Mouse (Mus musculus) ES-E14 (cell line): ENCODE data around the gene Kcnh1. TPM values are rescaled to one million over a fixed set of nuclear protein-coding genes. Genes with fewer than 3 reads are reported as not detected.

ENCODE experiments used
- DNase-seq: peaks from one replicate; pipeline ENCODE4 v3.0.0-alpha.2; 2013; ENCODE audit warnings: low read depth, low spot score
- H3K27ac ChIP-seq: 2 replicates; pipeline ENCODE4 v1.5.1; 2012; ENCODE audit warnings: low read depth, mild to moderate bottlenecking, low read length, moderate library complexity, mixed read lengths; ENCODE audit not compliant: poor library complexity, insufficient read depth, severe bottlenecking
- H3K36me3 ChIP-seq: 2 replicates; pipeline ENCODE4 v1.6.1; 2012; ENCODE audit warnings: mild to moderate bottlenecking, low read length, moderate library complexity, mixed read lengths; ENCODE audit not compliant: control insufficient read depth, poor library complexity, insufficient read depth, severe bottlenecking
- H3K4me1 ChIP-seq, 2 experiments: fragments of 150-350 bp in 1 of 2; sonication (generic) in 1 of 2; 2 replicates each; pipeline ENCODE4 v1.6.1; 2012; ENCODE audit warnings: low read length in 2 of 2, mild to moderate bottlenecking in 1 of 2, mixed read lengths in 1 of 2; ENCODE audit not compliant: control insufficient read depth in 2 of 2, insufficient read depth in 2 of 2, poor library complexity in 1 of 2
- H3K4me3 ChIP-seq, 2 experiments: fragments of 150-350 bp in 1 of 2; sonication (generic) in 1 of 2; 2 replicates each; pipeline ENCODE4 v1.5.1; 2012; ENCODE audit warnings: low read length in 2 of 2, low read depth in 1 of 2, mild to moderate bottlenecking in 1 of 2, mixed read lengths in 1 of 2; ENCODE audit not compliant: insufficient read depth in 1 of 2, poor library complexity in 1 of 2, severe bottlenecking in 1 of 2
- H3K9ac ChIP-seq: 2 replicates; pipeline ENCODE4 v1.6.1; 2012; ENCODE audit warnings: low read depth, mild to moderate bottlenecking, low read length, mixed read lengths; ENCODE audit not compliant: poor library complexity, insufficient read depth, severe bottlenecking
- H3K9me3 ChIP-seq: fragments of 150-350 bp; sonication (generic); 2 replicates; pipeline ENCODE4 v1.6.1; 2012; ENCODE audit warnings: low read depth, mild to moderate bottlenecking, low read length; ENCODE audit not compliant: control insufficient read depth, insufficient read depth
- CHD2 ChIP-seq: IDR thresholded peaks from 2 replicates; pipeline ENCODE4 v1.6.1; 2014; ENCODE audit warnings: mild to moderate bottlenecking, low read depth, low read length, inconsistent platforms
- HCFC1 ChIP-seq: IDR thresholded peaks from 2 replicates; pipeline ENCODE4 v1.6.1; 2012; ENCODE audit warnings: low read length, inconsistent platforms, borderline replicate concordance; ENCODE audit not compliant: insufficient read depth
- MAFK ChIP-seq: IDR thresholded peaks from 2 replicates; pipeline ENCODE4 v1.6.1; 2014; ENCODE audit warnings: mild to moderate bottlenecking, low read depth, low read length, inconsistent platforms; ENCODE audit not compliant: insufficient read depth
- ZC3H11A ChIP-seq: IDR thresholded peaks from 2 replicates; pipeline ENCODE4 v1.6.1; 2012; ENCODE audit warnings: low read depth, mild to moderate bottlenecking, inconsistent platforms, low read length, borderline replicate concordance
- ZNF384 ChIP-seq: IDR thresholded peaks from 2 replicates; pipeline ENCODE4 v1.6.1; 2012; ENCODE audit warnings: low read depth, low read length, inconsistent platforms
- in situ Hi-C, 2 experiments: fragments of 600-800 bp; cut with MboI; formaldehyde crosslinking; loops; one replicate each; pipeline ENCODE4 v1.15.1; 2025; ENCODE audit warnings: low sequenced_read_pairs in 2 of 2, inconsistent platforms in 1 of 2; ENCODE audit not compliant: unreplicated experiment in 2 of 2
- total RNA-seq: library from RNA; depleted of rRNA; stranded (reverse); fragments of 300-350 nt; gene quantifications from 2 replicates; pipeline ENCODE4 v1.2.3, GENCODE M21; 2012

Kcnh1 gene
- total RNA-seq, 1 experiment, result 0.71 TPM

DNA sequence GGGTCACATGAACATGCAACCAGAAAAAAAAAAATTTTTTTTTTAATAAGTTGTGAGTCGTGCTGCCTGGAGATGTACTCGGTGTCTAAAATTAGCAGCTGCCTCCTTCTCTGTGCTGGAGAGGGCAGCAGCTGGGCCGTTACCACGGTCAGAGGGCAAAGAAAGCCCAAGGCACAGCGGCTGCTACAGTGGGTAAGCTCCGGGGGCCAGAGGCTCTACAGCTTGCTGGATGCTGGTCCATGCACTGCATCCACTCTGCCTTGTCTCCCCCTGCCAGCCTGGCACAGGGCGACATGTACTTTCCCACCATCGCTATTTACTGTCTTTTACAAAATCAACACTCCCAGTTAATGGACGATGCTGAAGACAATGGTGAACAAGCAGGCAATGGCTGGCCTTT, 353.5 kb downstream of the Kcnh1 start:
- H3K4me1 ChIP-seq, result no peaks in the 10 kb centered on the region
- H3K27ac ChIP-seq, result no peak overlapping the region
- no peak overlapping the region for H3K4me3 ChIP-seq
- no peak overlapping the region for H3K9ac ChIP-seq
- H3K36me3 ChIP-seq, result no peaks in the 10 kb centered on the region
- no peaks in the 10 kb centered on the region for H3K9me3 ChIP-seq
- TF ChIP-seq CHD2, result no peak
- no peak for TF ChIP-seq MAFK
- TF ChIP-seq ZC3H11A, result no peak
- no peak for TF ChIP-seq HCFC1
- TF ChIP-seq ZNF384, result no peak
- in situ Hi-C loops, result no loop called here
- no peak for DNase-seq

DNA sequence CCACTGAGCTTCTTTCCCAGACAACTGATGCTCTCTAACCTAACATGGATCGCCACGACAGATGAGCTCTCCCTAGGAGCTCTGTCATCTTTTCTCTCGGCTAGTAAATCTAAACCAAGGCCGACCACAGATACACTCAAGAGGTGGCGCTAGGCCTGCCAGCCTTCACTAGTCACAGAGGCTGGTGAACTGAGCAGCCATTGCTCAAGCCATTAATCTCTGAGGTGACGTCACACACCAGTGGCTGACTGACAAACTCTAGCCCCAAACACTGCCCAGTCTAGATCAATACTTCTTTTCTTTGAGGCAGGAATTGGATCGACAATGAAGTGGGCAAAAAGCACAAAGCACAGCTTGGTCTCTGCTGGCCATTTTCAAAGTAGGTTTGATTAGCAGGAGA, 354.3 kb downstream of the Kcnh1 start:
- TF ChIP-seq ZNF384, result no peak
- TF ChIP-seq CHD2, result no peak
- no peak for TF ChIP-seq ZC3H11A
- TF ChIP-seq MAFK, result no peak
- TF ChIP-seq HCFC1, result no peak
- Histone ChIP-seq H3K4me1 (no peaks in the 10 kb centered on the region), H3K36me3 (no peaks in the 10 kb centered on the region), H3K9me3 (no peaks in the 10 kb centered on the region), H3K9ac (no peak overlapping the region), H3K27ac (no peak overlapping the region), H3K4me3 (no peak overlapping the region)
- in situ Hi-C loops, result no loop called here
- no peak for DNase-seq

DNA sequence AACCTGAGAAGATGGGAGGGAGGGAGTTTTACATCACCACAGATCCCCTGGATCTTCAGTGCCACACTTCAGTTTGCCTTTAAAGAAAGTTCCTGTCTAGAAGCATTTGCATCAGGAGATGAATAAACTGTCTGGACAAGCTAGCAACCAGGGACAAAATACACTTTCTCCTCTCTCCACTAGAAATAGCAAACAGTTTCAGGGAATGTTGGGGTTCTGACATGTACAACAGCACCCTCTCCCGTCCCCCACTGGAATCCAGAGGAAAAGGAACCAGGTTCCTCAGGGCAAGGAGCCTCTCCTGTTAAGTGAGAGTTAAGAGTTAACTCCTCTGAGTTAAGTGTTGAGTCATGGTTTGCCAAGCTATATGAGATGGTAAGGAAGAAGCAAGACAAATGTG, 356.3 kb downstream of the Kcnh1 start:
- DNase-seq, result no peak
- TF ChIP-seq ZNF384 (no peak), HCFC1 (no peak), CHD2 (no peak), MAFK (no peak), ZC3H11A (no peak)
- H3K36me3 ChIP-seq, result no peaks in the 10 kb centered on the region
- H3K9me3 ChIP-seq, result no peaks in the 10 kb centered on the region
- in situ Hi-C loops, result no loop called here
- H3K9ac ChIP-seq, result no peak overlapping the region
- H3K4me3 ChIP-seq, result no peak overlapping the region
- H3K4me1 ChIP-seq, result no peaks in the 10 kb centered on the region
- H3K27ac ChIP-seq, result no peak overlapping the region

DNA sequence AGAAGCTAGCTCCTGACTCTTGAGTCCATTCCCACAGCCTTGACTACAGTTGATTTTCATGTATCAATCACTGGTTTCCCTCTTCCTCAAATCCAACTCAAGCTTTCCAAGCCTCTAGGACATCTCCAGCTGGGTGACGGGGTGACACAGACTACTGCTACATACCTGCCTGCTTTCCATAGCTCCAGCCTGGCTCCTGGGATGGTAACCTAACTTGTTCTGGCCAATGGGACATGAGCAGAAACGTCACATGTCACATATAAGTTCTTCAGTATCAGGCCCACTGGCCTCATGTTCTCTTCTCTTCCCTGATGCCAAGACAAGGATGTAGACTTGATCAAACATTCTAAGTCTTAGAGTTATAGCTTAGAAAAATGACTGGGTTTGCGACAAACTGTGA, 360.0 kb downstream of the Kcnh1 start:
- in situ Hi-C loops, result no loop called here
- H3K36me3 ChIP-seq, result no peaks in the 10 kb centered on the region
- TF ChIP-seq CHD2 (no peak), HCFC1 (no peak), ZNF384 (no peak), ZC3H11A (no peak), MAFK (no peak)

DNA sequence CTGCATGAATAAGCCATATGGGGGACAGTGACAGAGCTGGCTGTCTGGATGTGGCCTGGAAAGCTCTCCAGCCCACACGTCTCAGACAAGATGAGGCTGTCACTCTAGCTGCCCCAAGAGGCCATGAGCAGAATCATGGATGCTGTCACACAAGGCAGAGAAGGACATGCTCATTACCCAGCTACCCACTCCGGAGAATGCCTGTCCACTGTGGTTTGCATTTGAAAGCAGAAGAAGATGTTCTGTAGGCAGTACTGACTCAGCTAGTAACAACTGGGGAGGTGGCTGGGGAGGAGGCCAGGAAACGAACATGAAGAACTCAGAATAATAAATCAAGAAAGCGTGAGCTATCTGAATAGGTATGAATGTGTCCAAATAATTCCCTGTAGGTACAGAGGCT, 364.9 kb downstream of the Kcnh1 start:
- Histone ChIP-seq H3K36me3 (no peaks in the 10 kb centered on the region), H3K9ac (no peak overlapping the region), H3K9me3 (no peaks in the 10 kb centered on the region), H3K4me3 (no peak overlapping the region), H3K27ac (no peak overlapping the region), H3K4me1 (no peaks in the 10 kb centered on the region)
- DNase-seq, result no peak
- TF ChIP-seq ZNF384 (no peak), ZC3H11A (no peak), CHD2 (no peak), HCFC1 (no peak), MAFK (no peak)
- in situ Hi-C loops, result no loop called here

More for the DNA sequence above, 360.0 kb downstream of the Kcnh1 start:
- H3K4me1 ChIP-seq, result no peaks in the 10 kb centered on the region
- no peak overlapping the region for H3K9ac ChIP-seq
- no peak overlapping the region for H3K4me3 ChIP-seq
- H3K27ac ChIP-seq, result no peak overlapping the region
- H3K9me3 ChIP-seq, result no peaks in the 10 kb centered on the region
- no peak for DNase-seq
